Mouse (Mus musculus) left cerebral cortex, adult 18-20 months (tissue): ENCODE measurements around the gene Fbxl15. TPM values are rescaled to one million over a fixed set of nuclear protein-coding genes. Genes with fewer than 3 reads are reported as not detected.

Source experiments
- DNase-seq, 2 experiments: peaks; one replicate each; pipeline ENCODE4 v3.0.0; 2021 to 2022; ENCODE audit warnings: low spot score in 2 of 2, mixed read lengths in 1 of 2
- total RNA-seq, 2 experiments: library from RNA; stranded (reverse); gene quantifications; 2 replicates each; pipeline ENCODE4 v1.2.3; 2021

Gene Fbxl15
- total RNA-seq, 2 experiments from 2014 or later = 30.0 to 31.1 TPM

- DNase-seq = no peak
Measured at GRCm38 (mm10) chr19:46307781-46308180, 20.2 kb upstream of the Fbxl15 start.

- no peak for DNase-seq
Measured at GRCm38 (mm10) chr19:46308303-46308702, 19.7 kb upstream of the Fbxl15 start.

GRCm38 (mm10) chr19:46308706-46309435 is 19.1 kb upstream of the Fbxl15 start:
- DNase-seq = peak; percentile 90 to 93

GRCm38 (mm10) chr19:46309651-46310305 is 18.2 kb upstream of the Fbxl15 start:
- no peak for DNase-seq

GRCm38 (mm10) chr19:46310312-46310865 is 17.6 kb upstream of the Fbxl15 start:
- no peak for DNase-seq

- no peak for DNase-seq
Measured at GRCm38 (mm10) chr19:46311341-46311740, 16.6 kb upstream of the Fbxl15 start.

- DNase-seq = no peak
Measured at GRCm38 (mm10) chr19:46312566-46312965, 15.4 kb upstream of the Fbxl15 start.

GRCm38 (mm10) chr19:46313116-46313515 is 14.9 kb upstream of the Fbxl15 start:
- DNase-seq = no peak

GRCm38 (mm10) chr19:46313591-46313990 is 14.4 kb upstream of the Fbxl15 start:
- no peak for DNase-seq

GRCm38 (mm10) chr19:46314151-46314601 is 13.8 kb upstream of the Fbxl15 start:
- DNase-seq = no peak

GRCm38 (mm10) chr19:46314872-46315742 is 12.9 kb upstream of the Fbxl15 start:
- peak in 1 of 2 experiments; percentile 30 for DNase-seq

- DNase-seq = peak in 1 of 2 experiments; percentile 6
Measured at GRCm38 (mm10) chr19:46315752-46316610, 12.0 kb upstream of the Fbxl15 start.

- DNase-seq = peak; percentile 81 to 89
Measured at GRCm38 (mm10) chr19:46316846-46317545, 11.0 kb upstream of the Fbxl15 start.

- DNase-seq = no peak
Measured at GRCm38 (mm10) chr19:46317546-46317885, 10.5 kb upstream of the Fbxl15 start.

GRCm38 (mm10) chr19:46318031-46318471 is 9.9 kb upstream of the Fbxl15 start:
- DNase-seq = peak; percentile 58 to 71

GRCm38 (mm10) chr19:46318586-46319378 is 9.2 kb upstream of the Fbxl15 start:
- DNase-seq = peak; percentile 94 to 96

GRCm38 (mm10) chr19:46320076-46320785 is 7.8 kb upstream of the Fbxl15 start:
- DNase-seq = no peak
